Mouse (Mus musculus) MEL (cell line): Measurements from ENCODE around the gene Fnbp1. TPM values are rescaled to one million over a fixed set of nuclear protein-coding genes. Genes with fewer than 3 reads are reported as not detected.

Experiments used
- DNase-seq: peaks from one replicate; pipeline ENCODE4 v3.0.0; 2011; ENCODE audit warnings: low read depth, low spot score
- H3K27ac ChIP-seq: 2 replicates; pipeline ENCODE4 v1.5.1; 2012; ENCODE audit warnings: low read depth, mild to moderate bottlenecking, control low read depth, low read length, moderate library complexity; ENCODE audit not compliant: control insufficient read depth
- H3K27me3 ChIP-seq, 2 experiments: fragments of 150-350 bp in 1 of 2; sonication (generic) in 1 of 2; 2 replicates each; pipeline ENCODE4 v1.6.1; 2012; ENCODE audit warnings: low read length in 2 of 2, mild to moderate bottlenecking in 2 of 2, improper control_type of control experiment in 1 of 2, moderate library complexity in 1 of 2; ENCODE audit not compliant: insufficient read depth in 2 of 2, control insufficient read depth in 1 of 2
- H3K36me3 ChIP-seq, 2 experiments: 2 replicates each; pipeline ENCODE4 v1.6.1; 2012 to 2014; ENCODE audit warnings: low read length in 2 of 2, improper control_type of control experiment in 1 of 2, inconsistent platforms in 1 of 2, mild to moderate bottlenecking in 1 of 2; ENCODE audit not compliant: insufficient read depth in 2 of 2, control insufficient read depth in 1 of 2
- H3K4me1 ChIP-seq, 2 experiments: fragments of 150-350 bp in 1 of 2; sonication (generic) in 1 of 2; 2 replicates each; pipeline ENCODE4 v1.6.1; 2012; ENCODE audit warnings: low read length in 2 of 2, improper control_type of control experiment in 1 of 2, mild to moderate bottlenecking in 1 of 2; ENCODE audit not compliant: insufficient read depth in 2 of 2, control insufficient read depth in 1 of 2
- H3K4me3 ChIP-seq, 2 experiments: fragments of 150-350 bp in 1 of 2; sonication (generic) in 1 of 2; 2 replicates each; pipeline ENCODE4 v1.5.1; 2012; ENCODE audit warnings: low read depth in 2 of 2, low read length in 2 of 2, mild to moderate bottlenecking in 2 of 2, moderate library complexity in 2 of 2, control low read depth in 1 of 2, improper control_type of control experiment in 1 of 2; ENCODE audit not compliant: control insufficient read depth in 1 of 2, insufficient read depth in 1 of 2
- H3K79me2 ChIP-seq: 2 replicates; pipeline ENCODE4 v1.6.1; 2012; ENCODE audit warnings: mild to moderate bottlenecking, low read length, moderate library complexity; ENCODE audit not compliant: control insufficient read depth, poor library complexity, insufficient read depth
- H3K9ac ChIP-seq: 2 replicates; pipeline ENCODE4 v1.6.1; 2012; ENCODE audit warnings: low read depth, mild to moderate bottlenecking, control low read depth, low read length, moderate library complexity; ENCODE audit not compliant: control insufficient read depth, poor library complexity, severe bottlenecking
- H3K9me3 ChIP-seq: fragments of 150-350 bp; sonication (generic); replicated peaks from 2 replicates; pipeline ENCODE4 v1.6.1; 2012; ENCODE audit warnings: mild to moderate bottlenecking, low read length, improper control_type of control experiment, moderate library complexity; ENCODE audit not compliant: insufficient read depth
- BHLHE40 ChIP-seq: IDR thresholded peaks from 2 replicates; pipeline ENCODE4 v1.6.1; 2012; ENCODE audit warnings: low read depth, mild to moderate bottlenecking, inconsistent platforms, low read length, improper control_type of control experiment, borderline replicate concordance
- CHD1 ChIP-seq: IDR thresholded peaks from 2 replicates; pipeline ENCODE4 v1.6.1; 2012; ENCODE audit warnings: low read depth, mild to moderate bottlenecking, inconsistent platforms, low read length, improper control_type of control experiment
- CHD2 ChIP-seq: IDR thresholded peaks from 2 replicates; pipeline ENCODE4 v1.6.1; 2011; ENCODE audit warnings: low read length, improper control_type of control experiment
- CTCF ChIP-seq, 3 experiments: IDR thresholded peaks in 2 of 3; conservative IDR thresholded peaks in 1 of 3; 2 replicates each; pipeline ENCODE4 v1.5.1; 2011 to 2012; ENCODE audit warnings: low read length in 3 of 3, low read depth in 2 of 3, mild to moderate bottlenecking in 2 of 3, improper control_type of control experiment in 1 of 3, inconsistent platforms in 1 of 3, mixed read lengths in 1 of 3, moderate library complexity in 1 of 3; ENCODE audit not compliant: control insufficient read depth in 1 of 3, insufficient read depth in 1 of 3, poor library complexity in 1 of 3, severe bottlenecking in 1 of 3
- ELF1 ChIP-seq: IDR thresholded peaks from 2 replicates; pipeline ENCODE4 v1.6.1; 2014; ENCODE audit warnings: low read depth, mild to moderate bottlenecking, inconsistent platforms, low read length, improper control_type of control experiment, moderate library complexity
- EP300 ChIP-seq, 2 experiments: IDR thresholded peaks; 2 replicates each; pipeline ENCODE4 v1.6.1; 2011; ENCODE audit warnings: improper control_type of control experiment in 2 of 2, low read length in 2 of 2, low read depth in 1 of 2, mild to moderate bottlenecking in 1 of 2
- GABPA ChIP-seq: IDR thresholded peaks from 2 replicates; pipeline ENCODE4 v1.6.1; 2012; ENCODE audit warnings: low read depth, mild to moderate bottlenecking, inconsistent platforms, low read length, improper control_type of control experiment, moderate library complexity
- GATA1 ChIP-seq: IDR thresholded peaks from 2 replicates; pipeline ENCODE4 v1.6.1; 2011; ENCODE audit warnings: low read depth, low read length, improper control_type of control experiment
- JUND ChIP-seq: IDR thresholded peaks from 2 replicates; pipeline ENCODE4 v1.6.1; 2011; ENCODE audit warnings: low read depth, mild to moderate bottlenecking, improper control_type of control experiment, low read length
- KAT2A ChIP-seq: conservative IDR thresholded peaks from 2 replicates; pipeline ENCODE4 v1.6.1; 2012; ENCODE audit warnings: low read depth, low read length, improper control_type of control experiment, inconsistent platforms
- MAFK ChIP-seq: IDR thresholded peaks from 2 replicates; pipeline ENCODE4 v1.6.1; 2011; ENCODE audit warnings: low read depth, mild to moderate bottlenecking, low read length, improper control_type of control experiment, borderline replicate concordance
- MAX ChIP-seq: IDR thresholded peaks from 2 replicates; pipeline ENCODE4 v1.6.1; 2011; ENCODE audit warnings: low read length, improper control_type of control experiment
- MEF2A ChIP-seq: IDR thresholded peaks from 2 replicates; pipeline ENCODE4 v1.6.1; 2014; ENCODE audit warnings: low read depth, mild to moderate bottlenecking, inconsistent platforms, low read length, improper control_type of control experiment; ENCODE audit not compliant: poor library complexity, insufficient replicate concordance, severe bottlenecking; ENCODE audit errors: extremely low read depth
- MXI1 ChIP-seq: IDR thresholded peaks from 2 replicates; pipeline ENCODE4 v1.6.1; 2011; ENCODE audit warnings: mild to moderate bottlenecking, low read depth, low read length, improper control_type of control experiment
- MYB ChIP-seq: IDR thresholded peaks from 2 replicates; pipeline ENCODE4 v1.6.1; 2011; ENCODE audit warnings: mild to moderate bottlenecking, low read depth, low read length, improper control_type of control experiment
- MYC ChIP-seq: IDR thresholded peaks from 2 replicates; pipeline ENCODE4 v1.6.1; 2011; ENCODE audit warnings: low read depth, mild to moderate bottlenecking, low read length, improper control_type of control experiment, moderate library complexity
- NELFE ChIP-seq: IDR thresholded peaks from 2 replicates; pipeline ENCODE4 v1.6.1; 2011; ENCODE audit warnings: low read depth, low read length, improper control_type of control experiment
- NRF1 ChIP-seq: IDR thresholded peaks from 2 replicates; pipeline ENCODE4 v1.6.1; 2014; ENCODE audit warnings: low read depth, mild to moderate bottlenecking, inconsistent platforms, low read length, improper control_type of control experiment, moderate library complexity; ENCODE audit not compliant: poor library complexity, insufficient read depth, severe bottlenecking
- POLR2A ChIP-seq, 2 experiments: IDR thresholded peaks; 2 replicates each; pipeline ENCODE4 v1.6.1; 2011 to 2012; ENCODE audit warnings: low read length in 2 of 2, mild to moderate bottlenecking in 2 of 2, control low read depth in 1 of 2, improper control_type of control experiment in 1 of 2, low read depth in 1 of 2, moderate library complexity in 1 of 2; ENCODE audit not compliant: control insufficient read depth in 1 of 2, insufficient read depth in 1 of 2, poor library complexity in 1 of 2
- POLR2AphosphoS2 ChIP-seq: IDR thresholded peaks from 2 replicates; pipeline ENCODE4 v1.6.1; 2011; ENCODE audit warnings: low read length, improper control_type of control experiment
- POLR2AphosphoS5 ChIP-seq: IDR thresholded peaks from 2 replicates; pipeline ENCODE4 v1.6.1; 2012; ENCODE audit warnings: low read depth, borderline replicate concordance, mild to moderate bottlenecking, inconsistent platforms, low read length, moderate library complexity, mixed read lengths
- RAD21 ChIP-seq: IDR thresholded peaks from 2 replicates; pipeline ENCODE4 v1.6.1; 2011; ENCODE audit warnings: mild to moderate bottlenecking, low read depth, low read length, improper control_type of control experiment
- SMC3 ChIP-seq: IDR thresholded peaks from 2 replicates; pipeline ENCODE4 v1.6.1; 2011; ENCODE audit warnings: low read depth, low read length, improper control_type of control experiment
- TAL1 ChIP-seq: IDR thresholded peaks from 2 replicates; pipeline ENCODE4 v1.6.1; 2012; ENCODE audit warnings: mild to moderate bottlenecking, inconsistent platforms, low read length, moderate library complexity, mixed read lengths
- TBP ChIP-seq: IDR thresholded peaks from 2 replicates; pipeline ENCODE4 v1.8.0; 2011; ENCODE audit warnings: low read depth, low read length, improper control_type of control experiment
- TCF12 ChIP-seq: IDR thresholded peaks from 2 replicates; pipeline ENCODE4 v1.6.1; 2014; ENCODE audit warnings: low read depth, mild to moderate bottlenecking, inconsistent platforms, low read length, improper control_type of control experiment, moderate library complexity
- UBTF ChIP-seq: IDR thresholded peaks from 2 replicates; pipeline ENCODE4 v1.6.1; 2012; ENCODE audit warnings: low read depth, mild to moderate bottlenecking, inconsistent platforms, low read length, improper control_type of control experiment, moderate library complexity, borderline replicate concordance; ENCODE audit not compliant: insufficient read depth
- USF2 ChIP-seq, 2 experiments: IDR thresholded peaks; 2 replicates each; pipeline ENCODE4 v1.6.1; 2011 to 2012; ENCODE audit warnings: improper control_type of control experiment in 2 of 2, low read length in 2 of 2, borderline replicate concordance in 1 of 2, inconsistent platforms in 1 of 2, low read depth in 1 of 2, mild to moderate bottlenecking in 1 of 2; ENCODE audit not compliant: insufficient read depth in 1 of 2
- ZC3H11A ChIP-seq: IDR thresholded peaks from 2 replicates; pipeline ENCODE4 v1.6.1; 2012; ENCODE audit warnings: low read depth, mild to moderate bottlenecking, inconsistent platforms, low read length, improper control_type of control experiment
- ZKSCAN1 ChIP-seq: IDR thresholded peaks from 2 replicates; pipeline ENCODE4 v1.6.1; 2012; ENCODE audit warnings: low read depth, mild to moderate bottlenecking, inconsistent platforms, low read length, improper control_type of control experiment, moderate library complexity
- ZMIZ1 ChIP-seq: IDR thresholded peaks from 2 replicates; pipeline ENCODE4 v1.6.1; 2012; ENCODE audit warnings: low read depth, mild to moderate bottlenecking, inconsistent platforms, low read length, improper control_type of control experiment, moderate library complexity
- polyA plus RNA-seq, 2 experiments: library from polyadenylated mRNA; stranded (reverse) in 1 of 2; unstranded in 1 of 2; fragments of >175 nt in 1 of 2; fragments of >200 nt in 1 of 2; gene quantifications; 2 replicates each; pipeline versions ENCODE4 v1.2.1 to v1.2.4; 2012; ENCODE audit warnings: low replicate concordance in 2 of 2, low read depth in 1 of 2; ENCODE audit not compliant: insufficient read length in 2 of 2, insufficient read depth in 1 of 2, missing spikeins in 1 of 2
- total RNA-seq: library from RNA; depleted of rRNA; stranded (reverse); fragments of 300-350 nt; gene quantifications from 2 replicates; pipeline ENCODE4 v1.2.3, GENCODE M21; 2012

The Fnbp1 gene
- total and polyA plus RNA-seq, 3 experiments, result 3.4 to 17.5 TPM; not detected in 1

DNA sequence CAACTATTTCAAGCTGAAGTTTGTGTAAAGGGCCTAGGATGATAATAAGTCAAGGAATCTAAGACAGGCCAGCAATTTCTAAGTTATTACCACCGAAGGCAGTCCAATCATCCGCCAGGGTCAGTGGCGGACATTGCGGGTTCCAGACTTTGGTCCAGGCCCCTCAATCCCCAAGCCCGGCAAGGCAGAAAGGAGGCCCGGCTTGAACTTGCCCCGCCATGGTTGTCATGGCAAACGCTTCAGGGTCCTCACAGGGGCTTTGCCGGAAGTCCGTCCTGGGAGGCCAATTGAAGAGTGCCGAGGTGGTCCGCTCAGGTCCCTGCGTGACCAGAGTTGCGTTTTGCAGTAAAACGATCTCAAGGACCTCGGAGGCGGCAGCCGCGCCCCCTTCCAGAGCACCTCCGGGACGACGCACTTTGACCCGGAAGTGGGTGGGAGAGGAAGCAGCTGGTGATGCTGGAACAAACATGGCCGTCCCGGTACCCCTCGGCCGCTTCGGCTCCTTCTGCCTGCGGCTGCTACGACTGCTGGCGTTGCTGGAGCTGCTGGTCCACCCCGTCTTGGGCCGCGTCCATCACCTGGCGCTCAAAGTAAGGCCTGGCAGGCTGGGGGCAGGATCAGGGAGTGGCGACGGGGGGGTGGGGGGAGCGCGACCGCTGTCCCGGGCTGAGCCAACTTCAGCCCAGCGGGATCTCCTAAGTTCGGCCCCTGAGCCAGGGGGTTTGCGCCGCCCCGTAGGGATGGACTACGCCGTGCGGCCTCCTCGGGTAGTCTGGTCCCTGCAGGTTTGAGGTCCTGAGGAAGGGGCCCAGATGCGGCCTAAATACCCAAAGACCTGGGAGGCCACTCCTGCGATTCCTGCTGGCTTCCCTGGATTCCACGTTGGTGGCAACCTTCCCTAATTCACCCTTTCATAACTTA lies 10.3 kb upstream of the Fnbp1 start, which contains the start of gene Gpr107 (continued):
- 0 out of 2 replicates have a peak, but pooled peaks have one; percentile 73 for TF ChIP-seq MXI1
- TF ChIP-seq USF2 (IDR thresholded peaks at IDR 0.05; ENCODE audit: borderline replicate concordance in 1 of 2, insufficient read depth in 1 of 2, low read depth in 1 of 2, low read length in 2 of 2), result no peak
- TF ChIP-seq ZC3H11A, result no peak
- peak; percentile 61 for TF ChIP-seq CHD2
- TF ChIP-seq MAX, result no peak
- no peak for TF ChIP-seq MAFK
- TF ChIP-seq MYC, result no peak
- no peak for TF ChIP-seq CHD1
- peak; percentile 45; the same call in 1 of the 2 replicates for TF ChIP-seq TCF12
- no peak for TF ChIP-seq GATA1
- no peak for TF ChIP-seq SMC3

- H3K27ac ChIP-seq, result no peak overlapping the region
- peak; percentile 79 for DNase-seq
- peaks cover 0 to 8% of the 10 kb centered on the region in 2 experiments; a peak in 2 of 4 replicates for H3K36me3 ChIP-seq
- H3K79me2 ChIP-seq, result peaks cover 21% of the 10 kb centered on the region
- H3K9ac ChIP-seq, result no peak overlapping the region
- H3K9me3 ChIP-seq, result no peaks in the 10 kb centered on the region
- no peak overlapping the region for H3K4me3 ChIP-seq
- H3K4me1 ChIP-seq, result peaks cover 0 to 7% of the 10 kb centered on the region in 2 experiments; a peak in 3 of 4 replicates
- no peaks in the 10 kb centered on the region; a peak in 1 of 4 replicates for H3K27me3 ChIP-seq
- TF ChIP-seq JUND, result no peak
- no peak for TF ChIP-seq CHD2
- TF ChIP-seq ELF1, result no peak
- TF ChIP-seq BHLHE40, result no peak
- TF ChIP-seq NELFE, result no peak
- TF ChIP-seq MYB, result no peak
- peak; percentile 65 to 84 (median 72) for TF ChIP-seq CTCF (IDR thresholded peaks at IDR 0.05 in 2 of 3, conservative IDR thresholded peaks at IDR 0.05 in 1 of 3; ENCODE audit: control insufficient read depth in 1 of 3, insufficient read depth in 1 of 3, low read depth in 2 of 3, low read length in 3 of 3, poor library complexity in 1 of 3, severe bottlenecking in 1 of 3)
- TF ChIP-seq NRF1, result no peak
- no peak for TF ChIP-seq USF2 (IDR thresholded peaks at IDR 0.05; ENCODE audit: borderline replicate concordance in 1 of 2, insufficient read depth in 1 of 2, low read depth in 1 of 2, low read length in 2 of 2)
- no peak for TF ChIP-seq MEF2A
- no peak for TF ChIP-seq POLR2AphosphoS2
- no peak for TF ChIP-seq KAT2A
- no peak for TF ChIP-seq EP300 (IDR thresholded peaks at IDR 0.05; ENCODE audit: low read depth in 1 of 2, low read length in 2 of 2)
- peak; percentile 93 for TF ChIP-seq ZC3H11A
- TF ChIP-seq ZKSCAN1, result no peak
- no peak for TF ChIP-seq TCF12
- no peak for TF ChIP-seq ZMIZ1
- TF ChIP-seq GATA1, result no peak
- no peak for TF ChIP-seq GABPA
- no peak for TF ChIP-seq MAX
- TF ChIP-seq TBP, result no peak
- no peak for TF ChIP-seq UBTF
- peak; percentile 95 for TF ChIP-seq SMC3
- TF ChIP-seq RAD21, result peak; percentile 96
- TF ChIP-seq POLR2A (IDR thresholded peaks at IDR 0.05; ENCODE audit: control insufficient read depth in 1 of 2, insufficient read depth in 1 of 2, low read depth in 1 of 2, low read length in 2 of 2, poor library complexity in 1 of 2), result no peak
- TF ChIP-seq TAL1, result no peak
- TF ChIP-seq POLR2AphosphoS5, result no peak
These were observed 9.0 kb upstream of the Fnbp1 start for GRCm38 (mm10) chr2:31150762-31151161.
